Mouse (Mus musculus) bone marrow, adult 2 months (tissue): Measurements from ENCODE around the gene Inf2.

Experiments
- CTCF ChIP-seq: fragments of 200-500 bp; IDR thresholded peaks from 2 replicates; pipeline ENCODE4 v1.5.1; 2011; ENCODE audit warnings: low read length, control low read depth; ENCODE audit not compliant: control insufficient read depth, insufficient read depth
- POLR2A ChIP-seq: fragments of 200-500 bp; IDR thresholded peaks from 2 replicates; pipeline ENCODE4 v1.6.1; 2011; ENCODE audit warnings: low read depth, mild to moderate bottlenecking, control low read depth, low read length, borderline replicate concordance; ENCODE audit not compliant: control insufficient read depth

DNA sequence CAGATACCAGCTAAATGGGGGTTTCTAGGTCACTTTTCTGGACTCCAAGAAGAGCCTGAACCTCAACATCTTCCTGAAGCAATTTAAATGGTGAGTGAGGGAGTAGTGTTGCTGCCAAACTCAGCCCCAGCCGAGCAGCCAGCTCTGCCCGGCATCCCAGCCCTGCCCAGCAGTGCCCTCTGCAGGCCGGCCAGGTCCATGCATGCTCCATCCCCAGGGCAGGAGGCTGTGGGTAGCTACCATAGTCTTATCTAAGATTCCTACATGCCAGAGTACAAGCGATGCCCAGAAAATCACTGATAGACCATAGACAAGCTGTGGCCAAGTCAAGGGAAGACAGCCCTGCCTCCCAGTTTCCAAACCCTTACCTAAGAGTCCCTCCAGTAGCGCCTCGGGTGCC is 17.2 kb downstream of the Inf2 start:
- TF ChIP-seq CTCF (peak; percentile 96), POLR2A (no peak)
